Mouse (Mus musculus) olfactory bulb, adult 2 months (tissue): ENCODE data around the gene Bpifb9a. TPM values are rescaled to one million over a fixed set of nuclear protein-coding genes. Genes with fewer than 3 reads are reported as not detected.
"Not testable (repeated sequence)": the region's sequence is repeated elsewhere in the genome, so short reads cannot be mapped to it uniquely, and the experiment has no call there.

Source experiments
- H3K27ac ChIP-seq: fragments of 200-500 bp; 2 replicates; pipeline ENCODE4 v1.5.1; 2012; ENCODE audit warnings: low read depth, low read length; ENCODE audit not compliant: insufficient read depth
- H3K4me1 ChIP-seq: fragments of 200-500 bp; 2 replicates; pipeline ENCODE4 v1.6.1; 2012; ENCODE audit warnings: low read length; ENCODE audit not compliant: control insufficient read depth, insufficient read depth
- H3K4me3 ChIP-seq: fragments of 200-500 bp; 2 replicates; pipeline ENCODE4 v1.5.1; 2012; ENCODE audit warnings: mild to moderate bottlenecking, low read depth, low read length, moderate library complexity; ENCODE audit not compliant: insufficient read depth
- CTCF ChIP-seq: fragments of 200-500 bp; IDR thresholded peaks from 2 replicates; pipeline ENCODE4 v1.5.1; 2012; ENCODE audit warnings: low read depth, mild to moderate bottlenecking, low read length, moderate library complexity; ENCODE audit not compliant: insufficient read depth
- POLR2A ChIP-seq: fragments of 200-500 bp; IDR thresholded peaks from 2 replicates; pipeline ENCODE4 v1.6.1; 2012; ENCODE audit warnings: mild to moderate bottlenecking, low read depth, low read length, moderate library complexity; ENCODE audit not compliant: insufficient read depth
- WGBS: fragments of 180-500 bp; shearing (Covaris S2); methylation state at CpG from one replicate; pipeline ENCODE4 v1.1.7; 2018; 5-methylcytosine and 5-hydroxymethylcytosine counted together
- polyA plus RNA-seq: library from polyadenylated mRNA; stranded (reverse); fragments of >200 nt; gene quantifications from 2 replicates; pipeline ENCODE4 v1.2.4, GENCODE M21; 2012; ENCODE audit warnings: low replicate concordance; ENCODE audit not compliant: missing spikeins, insufficient read depth, insufficient read length

Bpifb9a gene
- polyA plus RNA-seq, 1 experiment, result not detected

GRCm38 (mm10) chr2:154227830-154228229, 29.8 kb upstream of the Bpifb9a start:
- Histone ChIP-seq H3K4me1 (peaks cover 10% of the 10 kb centered on the region), H3K4me3 (no peak overlapping the region), H3K27ac (no peak overlapping the region)
- WGBS, result 89% methylated on average over 5 of the region's 5 CpGs
- TF ChIP-seq POLR2A, result no peak

GRCm38 (mm10) chr2:154233426-154233825, 24.2 kb upstream of the Bpifb9a start:
- WGBS, result 61% methylated on average over 6 of the region's 6 CpGs
- TF ChIP-seq POLR2A (no peak), CTCF (no peak)
- H3K4me3 ChIP-seq, result no peak overlapping the region
- H3K4me1 ChIP-seq, result no peaks in the 10 kb centered on the region
- no peak overlapping the region for H3K27ac ChIP-seq

GRCm38 (mm10) chr2:154240771-154241170, 16.9 kb upstream of the Bpifb9a start:
- Histone ChIP-seq H3K4me1 (no peaks in the 10 kb centered on the region), H3K4me3 (no peak overlapping the region), H3K27ac (no peak overlapping the region)
- 73% methylated on average over 6 of the region's 6 CpGs for WGBS
- no peak for TF ChIP-seq POLR2A
- TF ChIP-seq CTCF, result no peak

- 97% methylated on average over 12 of the region's 12 CpGs for WGBS
- not testable (repeated sequence) for H3K4me1 ChIP-seq, H3K27ac ChIP-seq, H3K4me3 ChIP-seq
These were observed 14.9 kb upstream of the Bpifb9a start for GRCm38 (mm10) chr2:154242726-154243125.

GRCm38 (mm10) chr2:154243356-154244036, 14.2 kb upstream of the Bpifb9a start:
- TF ChIP-seq CTCF (no peak), POLR2A (no peak)
- Histone ChIP-seq H3K4me3 (no peak overlapping the region), H3K4me1 (no peaks in the 10 kb centered on the region), H3K27ac (no peak overlapping the region)
- whole genome bisulfite sequencing, result 65% methylated on average over 10 of the region's 10 CpGs

GRCm38 (mm10) chr2:154245322-154245721, 12.3 kb upstream of the Bpifb9a start:
- WGBS, result 87% methylated on average over 5 of the region's 5 CpGs
- no peaks in the 10 kb centered on the region for H3K4me1 ChIP-seq
- TF ChIP-seq POLR2A (no peak), CTCF (no peak)
- no peak overlapping the region for H3K27ac ChIP-seq
- no peak overlapping the region for H3K4me3 ChIP-seq

- not testable (repeated sequence) for H3K4me1 ChIP-seq
These were observed 2.4 kb upstream of the Bpifb9a start for GRCm38 (mm10) chr2:154255254-154255653.

GRCm38 (mm10) chr2:154255770-154256169, 1.9 kb upstream of the Bpifb9a start:
- Histone ChIP-seq H3K27ac (no peak overlapping the region), H3K4me1 (no peaks in the 10 kb centered on the region), H3K4me3 (no peak overlapping the region)
- 65% methylated on average over 4 of the region's 4 CpGs for WGBS
- TF ChIP-seq CTCF (no peak), POLR2A (no peak)

More at GRCm38 (mm10) chr2:154255254-154255653, 2.4 kb upstream of the Bpifb9a start:
- 96% methylated on average over 2 of the region's 4 CpGs for WGBS
- H3K27ac ChIP-seq, H3K4me3 ChIP-seq: not testable (repeated sequence)

GRCm38 (mm10) chr2:154264397-154264796, 6.7 kb downstream of the Bpifb9a start:
- H3K4me3 ChIP-seq, H3K27ac ChIP-seq, H3K4me1 ChIP-seq: not testable (repeated sequence)
- WGBS, result 90% methylated on average over 3 of the region's 3 CpGs

- not testable (repeated sequence) for H3K4me3 ChIP-seq, H3K4me1 ChIP-seq, H3K27ac ChIP-seq
- WGBS, result 68% methylated on average over 3 of the region's 3 CpGs
These were observed 34.2 kb downstream of the Bpifb9a start for GRCm38 (mm10) chr2:154291866-154292265.

GRCm38 (mm10) chr2:154292833-154293232, 35.2 kb downstream of the Bpifb9a start:
- no peak overlapping the region for H3K27ac ChIP-seq
- 90% methylated on average over 1 of the region's 1 CpGs for WGBS
- H3K4me3 ChIP-seq, result no peak overlapping the region
- TF ChIP-seq POLR2A (no peak), CTCF (no peak)
- no peaks in the 10 kb centered on the region for H3K4me1 ChIP-seq
